Comparison of ENCODE assay signal across 9 mouse cellular contexts in the genomic region with DNA sequence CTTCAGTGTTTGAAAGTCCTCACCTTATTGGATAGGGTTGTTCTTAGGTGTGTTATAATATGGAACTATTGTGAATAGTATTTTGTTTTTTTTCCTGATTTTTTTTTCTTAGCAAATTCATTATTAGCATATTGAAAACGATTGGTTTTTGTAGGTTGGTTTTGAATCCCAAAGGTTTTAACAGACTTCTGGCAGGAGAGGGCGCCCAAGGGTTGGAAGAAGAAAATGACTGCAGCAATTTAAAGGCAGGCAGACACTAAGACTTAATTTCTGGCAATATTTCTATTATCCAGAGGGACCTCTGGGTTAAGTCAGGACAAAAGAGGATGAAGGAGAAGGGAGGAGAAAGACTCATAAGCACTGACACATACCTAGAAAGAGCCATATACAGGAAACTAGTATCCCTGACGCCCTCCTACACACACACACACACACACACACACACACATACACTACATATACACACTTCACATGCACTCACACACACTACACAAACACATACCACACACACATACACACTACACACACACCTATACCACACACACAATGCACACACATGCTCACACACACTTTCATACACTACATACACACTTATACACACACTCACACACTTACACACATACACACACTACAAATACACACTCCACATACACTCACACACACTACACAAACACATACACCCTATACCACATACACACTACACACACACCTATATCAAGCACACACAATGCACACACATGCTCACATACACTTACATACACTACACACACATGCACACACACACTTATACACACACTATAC. TPM values are rescaled to one million over a fixed set of nuclear protein-coding genes. Genes with fewer than 3 reads are reported as not detected.
DNase-seq lines count a peak whose midpoint lies in the region; ATAC-seq lines count a peak whose summit lies in the region.
"Had no signal": no experiment of that assay in that cellular context is flagged by ENCODE, and none has a peak within 500 bp of the region (broad histone marks: within the 10 kb centered on the region; RNA-seq: fewer than 3 reads in every experiment).

No protein-coding gene starts in this region.

- DNase-seq in layer of hippocampus, adult 11-12 months (ENCODE audit: low spot score): peak; percentile 80
- no peak for DNase-seq in layer of hippocampus, adult 9-10 months (ENCODE audit: low spot score)
- peak; percentile 90 to 93 for DNase-seq in cerebellum, postnatal 14 days
- peak; percentile 72 for DNase-seq in gastrocnemius, postnatal 10 days
- peak; percentile 42 for DNase-seq in limb, embryonic 10.5 days (ENCODE audit: low spot score)

- no peaks in the 10 kb centered on the region for H3K4me1 ChIP-seq in intestine, embryonic 16.5 days (ENCODE audit: control insufficient read depth, insufficient read depth, low read length)
- peaks cover 6% of the 10 kb centered on the region; the same call in 1 of the 2 replicates for H3K4me1 ChIP-seq in limb, embryonic 10.5 days
- no peaks in the 10 kb centered on the region for H3K4me1 ChIP-seq in midbrain, embryonic 13.5 days (replicated peaks)
- no peaks in the 10 kb centered on the region for H3K4me1 ChIP-seq in stomach, embryonic 15.5 days

- no peak overlapping the region for H3K4me3 ChIP-seq in intestine, embryonic 16.5 days (ENCODE audit: low read length)
- no peak overlapping the region for H3K4me3 ChIP-seq in limb, embryonic 10.5 days
- H3K4me3 ChIP-seq in midbrain, embryonic 13.5 days (replicated peaks): no peak overlapping the region
- no peak overlapping the region for H3K4me3 ChIP-seq in stomach, embryonic 15.5 days (replicated peaks)

- 25% methylated on average over 3 of the region's 3 CpGs for WGBS in intestine, embryonic 16.5 days
- 33% methylated on average over 3 of the region's 3 CpGs for WGBS in limb, embryonic 10.5 days
- 29% methylated on average over 3 of the region's 3 CpGs for WGBS in midbrain, embryonic 13.5 days
- WGBS in stomach, embryonic 15.5 days: 23% methylated on average over 3 of the region's 3 CpGs

- no peaks in the 10 kb centered on the region for H3K36me3 ChIP-seq in intestine, embryonic 16.5 days (ENCODE audit: control insufficient read depth, insufficient read depth, low read length)
- H3K36me3 ChIP-seq in limb, embryonic 10.5 days: no peaks in the 10 kb centered on the region
- H3K36me3 ChIP-seq in midbrain, embryonic 13.5 days: no peaks in the 10 kb centered on the region
- H3K36me3 ChIP-seq in stomach, embryonic 15.5 days: no peaks in the 10 kb centered on the region
- H3K36me3 ChIP-seq: G1E had no signal

- H3K4me2 ChIP-seq in intestine, embryonic 16.5 days (ENCODE audit: low read depth, low read length): no peak overlapping the region
- no peak overlapping the region for H3K4me2 ChIP-seq in midbrain, embryonic 13.5 days (replicated peaks)
- H3K4me2 ChIP-seq in stomach, embryonic 15.5 days: no peak overlapping the region

- no peaks in the 10 kb centered on the region for H3K9me3 ChIP-seq in intestine, embryonic 16.5 days (ENCODE audit: control insufficient read depth, low read length)
- no peaks in the 10 kb centered on the region for H3K9me3 ChIP-seq in limb, embryonic 10.5 days (replicated peaks)
- H3K9me3 ChIP-seq in midbrain, embryonic 13.5 days: no peaks in the 10 kb centered on the region
- no peaks in the 10 kb centered on the region for H3K9me3 ChIP-seq in stomach, embryonic 15.5 days
- H3K9me3 ChIP-seq: G1E had no signal

- H3K27ac ChIP-seq in intestine, embryonic 16.5 days (ENCODE audit: low read length): no peak overlapping the region
- H3K27ac ChIP-seq in limb, embryonic 10.5 days: no peak overlapping the region
- no peak overlapping the region for H3K27ac ChIP-seq in midbrain, embryonic 13.5 days
- no peak overlapping the region for H3K27ac ChIP-seq in stomach, embryonic 15.5 days

- H3K27me3 ChIP-seq in intestine, embryonic 16.5 days (replicated peaks; ENCODE audit: control insufficient read depth, insufficient read depth, low read length): no peaks in the 10 kb centered on the region
- no peaks in the 10 kb centered on the region for H3K27me3 ChIP-seq in limb, embryonic 10.5 days (ENCODE audit: low read depth, poor library complexity, severe bottlenecking)
- H3K27me3 ChIP-seq in midbrain, embryonic 13.5 days: no peaks in the 10 kb centered on the region
- no peaks in the 10 kb centered on the region for H3K27me3 ChIP-seq in stomach, embryonic 15.5 days (replicated peaks)

- H3K9ac ChIP-seq in intestine, embryonic 16.5 days (ENCODE audit: low read depth, low read length): no peak overlapping the region
- H3K9ac ChIP-seq in midbrain, embryonic 13.5 days (replicated peaks): no peak overlapping the region
- H3K9ac ChIP-seq in stomach, embryonic 15.5 days: no peak overlapping the region

- ATAC-seq in intestine, embryonic 16.5 days: peak; percentile 28; the same call in 1 of the 2 replicates
- ATAC-seq in midbrain, embryonic 13.5 days: peak; percentile 77; the same call in 1 of the 2 replicates
- ATAC-seq in stomach, embryonic 15.5 days (ENCODE audit: insufficient read depth, low FRiP score, low read depth): 0 out of 2 replicates have a peak, but pooled peaks have one; percentile 35

RNA-seq across cellular contexts. Expression of a gene that starts 8.2 kb away (rescaled TPM):
- 1 to 10 TPM; 4.0 to 4.3 TPM for total RNA-seq in gastrocnemius, postnatal 10 days (2021)
- 0.91 and 1.2 TPM in 2 replicates for polyA plus RNA-seq in intestine, embryonic 16.5 days (2015; fragmentation: Nextera tagmentation; extraction: Ambion mirVana)
- polyA plus RNA-seq in limb, embryonic 10.5 days (2016; fragmentation: Nextera tagmentation; extraction: Ambion mirVana): not detected in 2 replicates
- polyA plus RNA-seq in midbrain, embryonic 13.5 days (2015; fragmentation: Nextera tagmentation; extraction: Ambion mirVana): not detected in 2 replicates
- 1.8 and 2.4 TPM in 2 replicates for polyA plus RNA-seq in stomach, embryonic 15.5 days (2015; fragmentation: Nextera tagmentation; extraction: Ambion mirVana)
- polyA plus RNA-seq: G1E had no signal

RNA-seq across cellular contexts. Expression of a gene that starts 17.3 kb away (rescaled TPM):
- 10 to 100 TPM; 24.8 to 30.4 TPM for total RNA-seq in gastrocnemius, postnatal 10 days (2021)
- 20.0 and 25.1 TPM in 2 replicates for polyA plus RNA-seq in intestine, embryonic 16.5 days (2015; fragmentation: Nextera tagmentation; extraction: Ambion mirVana)
- polyA plus RNA-seq in limb, embryonic 10.5 days (2016; fragmentation: Nextera tagmentation; extraction: Ambion mirVana): 4.6 and 6.3 TPM in 2 replicates
- polyA plus RNA-seq in midbrain, embryonic 13.5 days (2015; fragmentation: Nextera tagmentation; extraction: Ambion mirVana): 7.7 and 10.2 TPM in 2 replicates
- polyA plus RNA-seq in stomach, embryonic 15.5 days (2015; fragmentation: Nextera tagmentation; extraction: Ambion mirVana): 30.6 and 38.3 TPM in 2 replicates
- total RNA-seq: G1E had no signal
- polyA plus RNA-seq: G1E had no signal

RNA-seq across cellular contexts. Expression of a gene that starts 48.2 kb away (rescaled TPM):
- 1 to 10 TPM; 1.2 to 2.0 TPM for total RNA-seq in gastrocnemius, postnatal 10 days (2021)
- polyA plus RNA-seq in intestine, embryonic 16.5 days (2015; fragmentation: Nextera tagmentation; extraction: Ambion mirVana): 4.1 and 4.3 TPM in 2 replicates
- 0.40 and 0.81 TPM in 2 replicates for polyA plus RNA-seq in limb, embryonic 10.5 days (2016; fragmentation: Nextera tagmentation; extraction: Ambion mirVana)
- 0.58 and 0.62 TPM in 2 replicates for polyA plus RNA-seq in midbrain, embryonic 13.5 days (2015; fragmentation: Nextera tagmentation; extraction: Ambion mirVana)
- polyA plus RNA-seq in stomach, embryonic 15.5 days (2015; fragmentation: Nextera tagmentation; extraction: Ambion mirVana): 10.3 and 12.5 TPM in 2 replicates

RNA-seq across cellular contexts. Expression of a gene that starts 54.2 kb away (rescaled TPM):
- 10 to 100 TPM; 20.9 to 24.1 TPM for total RNA-seq in gastrocnemius, postnatal 10 days (2021)
- polyA plus RNA-seq in intestine, embryonic 16.5 days (2015; fragmentation: Nextera tagmentation; extraction: Ambion mirVana): 3.4 and 4.0 TPM in 2 replicates
- 1.0 and 1.5 TPM in 2 replicates for polyA plus RNA-seq in limb, embryonic 10.5 days (2016; fragmentation: Nextera tagmentation; extraction: Ambion mirVana)
- polyA plus RNA-seq in midbrain, embryonic 13.5 days (2015; fragmentation: Nextera tagmentation; extraction: Ambion mirVana): 1.1 and 1.2 TPM in 2 replicates
- 3.9 and 5.6 TPM in 2 replicates for polyA plus RNA-seq in stomach, embryonic 15.5 days (2015; fragmentation: Nextera tagmentation; extraction: Ambion mirVana)
